Mouse (Mus musculus) kidney, adult 2 months (tissue): ENCODE results near the gene Cdh23.

ENCODE experiments used
- CTCF ChIP-seq: fragments of 200-500 bp; conservative IDR thresholded peaks from 2 replicates; pipeline ENCODE4 v1.5.1; 2011; ENCODE audit warnings: low read depth, mild to moderate bottlenecking, control low read depth, low read length, moderate library complexity, mixed read lengths; ENCODE audit not compliant: insufficient read depth, insufficient read length
- POLR2A ChIP-seq: fragments of 200-500 bp; IDR thresholded peaks from one replicate; pipeline ENCODE4 v1.6.1; 2011; ENCODE audit warnings: low read depth, low read length, control low read depth

- TF ChIP-seq CTCF (no peak), POLR2A (no peak)
Measured at GRCm38 (mm10) chr10:60678926-60679325, 17.4 kb downstream of the Cdh23 start.
